ENCODE assay signal across 8 mouse cellular contexts in the genomic region with DNA sequence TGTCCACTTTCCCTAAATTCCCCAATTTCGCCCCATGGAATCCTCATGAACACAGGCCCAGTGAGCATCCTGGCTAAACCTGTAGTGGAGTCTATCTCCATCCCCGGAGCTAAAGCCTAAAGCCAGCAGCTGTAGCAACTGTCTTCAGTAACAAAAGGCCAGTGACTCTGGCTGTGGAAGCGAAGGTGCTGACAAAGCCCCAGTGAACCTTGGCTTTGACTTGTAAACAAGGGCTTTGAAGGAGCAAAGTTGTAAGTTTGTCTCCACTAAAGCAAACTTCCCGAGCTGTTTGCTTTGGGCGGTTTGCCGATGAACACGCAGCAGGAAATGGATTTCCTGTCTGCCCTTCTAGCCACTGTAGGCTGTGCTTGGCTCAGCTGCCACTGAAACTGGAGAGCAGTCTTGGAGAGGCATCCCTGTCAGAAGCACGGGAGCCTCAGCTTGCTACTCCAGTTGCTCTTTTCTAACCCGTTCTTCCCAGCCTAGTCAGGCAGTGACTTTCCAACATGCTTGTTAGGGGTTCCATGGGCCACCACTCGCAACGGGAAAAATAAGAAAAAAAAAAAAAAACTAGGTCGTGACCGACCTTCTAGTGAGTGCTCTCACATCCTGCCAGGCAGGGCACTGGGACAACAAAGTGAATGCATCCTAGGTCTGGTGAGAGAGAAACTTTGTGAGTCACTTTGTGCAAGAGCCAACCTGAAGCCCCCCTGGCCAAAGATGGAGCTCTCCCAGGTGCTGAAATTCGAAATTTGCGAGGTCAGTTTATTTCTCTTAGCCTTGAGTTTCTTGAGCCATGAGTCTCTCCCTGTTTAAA.
A peak's percentile ranks its signal among the peaks of the same experiment; 100 is the strongest.
DNase-seq lines count a peak whose midpoint lies in the region; ATAC-seq lines count a peak whose summit lies in the region.

No protein-coding gene starts in this region.

- H3K4me2 ChIP-seq in forebrain, embryonic 15.5 days (replicated peaks) = peak overlapping the region; percentile 28
- peak overlapping the region; percentile 37 for H3K4me2 ChIP-seq in liver, embryonic 12.5 days

- H3K9me3 ChIP-seq in forebrain, embryonic 15.5 days = no peaks in the 10 kb centered on the region
- 0 out of 2 replicates have a peak, but pooled peaks cover 3% of the 10 kb centered on the region for H3K9me3 ChIP-seq in liver, embryonic 12.5 days (replicated peaks)

- ATAC-seq in forebrain, embryonic 15.5 days (replicated peaks) = peak; percentile 42
- ATAC-seq in liver, embryonic 12.5 days = no peak

- H3K4me1 ChIP-seq in forebrain, embryonic 15.5 days = peaks cover 18% of the 10 kb centered on the region
- peaks cover 6% of the 10 kb centered on the region; the same call in 1 of the 2 replicates for H3K4me1 ChIP-seq in liver, embryonic 12.5 days

- WGBS in forebrain, embryonic 15.5 days = 11% methylated on average over 15 of the region's 15 CpGs
- 7% methylated on average over 15 of the region's 15 CpGs for WGBS in liver, embryonic 12.5 days (ENCODE audit: insufficient replicate concordance)

- H3K27me3 ChIP-seq in forebrain, embryonic 15.5 days = no peaks in the 10 kb centered on the region
- no peaks in the 10 kb centered on the region for H3K27me3 ChIP-seq in liver, embryonic 12.5 days (replicated peaks)

- DNase-seq in gastrocnemius, postnatal 14 days = peak; percentile 11
- no peak for DNase-seq in gastrocnemius, postnatal 25 days
- DNase-seq in 3134 (ENCODE audit: extremely low read depth, insufficient read length, low spot score) = peak; percentile 36
- DNase-seq in cerebellum, adult 11 months = peak; percentile 4
- peak; percentile 44 for DNase-seq in ovary, postnatal 14 days (ENCODE audit: low spot score)
- DNase-seq in frontal cortex, postnatal 36 days (ENCODE audit: low spot score in 2 of 2) = no peak

- H3K9ac ChIP-seq in forebrain, embryonic 15.5 days (replicated peaks) = 0 out of 2 replicates have a peak overlapping the region, but pooled peaks have one; percentile 10
- H3K9ac ChIP-seq in liver, embryonic 12.5 days = no peak overlapping the region

- no peak overlapping the region for H3K4me3 ChIP-seq in forebrain, embryonic 15.5 days
- no peak overlapping the region for H3K4me3 ChIP-seq in liver, embryonic 12.5 days

- peak overlapping the region; percentile 79 for H3K27ac ChIP-seq in forebrain, embryonic 15.5 days (replicated peaks)
- H3K27ac ChIP-seq in liver, embryonic 12.5 days = no peak overlapping the region

- H3K36me3 ChIP-seq in forebrain, embryonic 15.5 days = no peaks in the 10 kb centered on the region
- no peaks in the 10 kb centered on the region for H3K36me3 ChIP-seq in liver, embryonic 12.5 days

- intact Hi-C loops in gastrocnemius, postnatal 14 days (cut with DNase I; ENCODE audit: low total_unique reads) = loop anchor here (10.0 kb wide), 1 partner anchor 1015 kb away; no protein-coding TSS in a partner anchor

Comparison
In these comparisons a context has a peak if more than half of its experiments do, and no peak if none do; other contexts are left out.
1. DNase-seq: peak in gastrocnemius, postnatal 14 days (single experiment), 3134 (single experiment), cerebellum, adult 11 months (single experiment) and ovary, postnatal 14 days (single experiment); none in gastrocnemius, postnatal 25 days (single experiment) and frontal cortex, postnatal 36 days (0 of 2).